Mouse (Mus musculus): ENCODE measurements around the gene 2410002F23Rik. TPM values are rescaled to one million over a fixed set of nuclear protein-coding genes. Genes with fewer than 3 reads are reported as not detected.

Gene 2410002F23Rik
- total RNA-seq (2023): 245 TPM

GRCm38 (mm10) chr7:44246055-44246983 lies at the start of gene 2410002F23Rik, which contains the start of gene 1700028J19Rik:
Gene 2410002F23Rik (plus strand): TSS chr7:44246722.
Gene 1700028J19Rik (minus strand): TSS chr7:44246695.

GRCm38 (mm10) chr7:44197891-44198290 lies 48.6 kb upstream of the 2410002F23Rik start, which contains the start of gene Klk1b3:
Gene Klk1b3 (plus strand): TSS chr7:44198191.

GRCm38 (mm10) chr7:44207135-44207534 lies 39.4 kb upstream of the 2410002F23Rik start, which contains the start of gene Klk1b4:
Gene Klk1b4 (plus strand): TSS chr7:44207435.

GRCm38 (mm10) chr7:44215645-44216044 lies 30.9 kb upstream of the 2410002F23Rik start, which contains the start of gene Klk1b5:
Gene Klk1b5 (plus strand): TSS chr7:44215945.

GRCm38 (mm10) chr7:44225076-44225475 lies 21.4 kb upstream of the 2410002F23Rik start, which contains the start of gene Klk1:
Gene Klk1 (plus strand): TSS chr7:44225360.

GRCm38 (mm10) chr7:44235909-44236308 lies 10.6 kb upstream of the 2410002F23Rik start, which contains the start of gene Gm36864:
Gene Gm36864 (plus strand): TSS chr7:44236177.

GRCm38 (mm10) chr7:44257278-44257677 lies 10.8 kb downstream of the 2410002F23Rik start, which contains the start of gene Acp4:
Gene Acp4 (minus strand): TSS chr7:44257378.

GRCm38 (mm10) chr7:44261147-44261546 lies 14.6 kb downstream of the 2410002F23Rik start, which contains the start of gene Gm15517:
Gene Gm15517 (plus strand): TSS chr7:44261447.

Other genes starting within 250 kb of the 2410002F23Rik start
- not detected for gene Klk1b26, start 234.6 kb upstream of the 2410002F23Rik start, total RNA-seq (2023)
- not detected for gene Klk1b27, start 194.4 kb upstream of the 2410002F23Rik start, total RNA-seq (2023)
- gene Klk1b21, start 144.4 kb upstream of the 2410002F23Rik start, total RNA-seq (2023): not detected
- gene Klk1b22, start 134.0 kb upstream of the 2410002F23Rik start, total RNA-seq (2023): not detected
- not detected for gene Klk1b16, start 110.0 kb upstream of the 2410002F23Rik start, total RNA-seq (2023)
- gene Klk1b24, start 58.5 kb upstream of the 2410002F23Rik start, total RNA-seq (2023): not detected
- not detected for gene Klk1b3, start 48.5 kb upstream of the 2410002F23Rik start, total RNA-seq (2023)
- gene Klk1b4, start 39.3 kb upstream of the 2410002F23Rik start, total RNA-seq (2023): not detected
- not detected for gene Klk1b5, start 30.8 kb upstream of the 2410002F23Rik start, total RNA-seq (2023)
- gene Klk1, start 21.4 kb upstream of the 2410002F23Rik start, total RNA-seq (2023): not detected
- gene Gm36864, start 10.5 kb upstream of the 2410002F23Rik start, total RNA-seq (2023): not detected
- 1.9 TPM for gene 1700028J19Rik, start within 50 bp of the 2410002F23Rik start, total RNA-seq (2023)
- gene Acp4, start 10.7 kb downstream of the 2410002F23Rik start, total RNA-seq (2023): not detected
- gene Gm15517, start 14.7 kb downstream of the 2410002F23Rik start, total RNA-seq (2023): not detected
- gene Clec11a, start 60.2 kb downstream of the 2410002F23Rik start, total RNA-seq (2023): 0.89 TPM
- 2.8 TPM for gene Shank1, start 63.5 kb downstream of the 2410002F23Rik start, total RNA-seq (2023)
- not detected for gene Syt3, start 137.4 kb downstream of the 2410002F23Rik start, total RNA-seq (2023)
- gene 1700008O03Rik, start 139.1 kb downstream of the 2410002F23Rik start, total RNA-seq (2023): not detected
- not detected for gene Lrrc4b, start 182.3 kb downstream of the 2410002F23Rik start, total RNA-seq (2023)
- gene Aspdh, start 218.7 kb downstream of the 2410002F23Rik start, total RNA-seq (2023): not detected
- gene Josd2, start 221.3 kb downstream of the 2410002F23Rik start, total RNA-seq (2023): 46.8 TPM
- gene Emc10, start 249.8 kb downstream of the 2410002F23Rik start, total RNA-seq (2023): 96.1 TPM
- 7.1 TPM for gene Fam71e1, start 249.9 kb downstream of the 2410002F23Rik start, total RNA-seq (2023)

All from CD8-positive naive resting alpha-beta T cell, adult 57 days (primary cell).